Mouse (Mus musculus) forebrain, postnatal 0 days (tissue): ENCODE results near the gene Rbl1. TPM values are rescaled to one million over a fixed set of nuclear protein-coding genes. Genes with fewer than 3 reads are reported as not detected.

Experiments
- ATAC-seq: fragments of 200-750 bp; cut with Nextera tagmentation; 2 replicates; pipeline ENCODE4 v1.8.0; 2017; ENCODE audit warnings: mild to moderate bottlenecking, moderate library complexity
- DNase-seq: peaks from one replicate; pipeline ENCODE4 v3.0.0-alpha.2; 2015
- H3K27ac ChIP-seq: fragments of 300-500 bp; sonication (generic); 2 replicates; pipeline ENCODE4 v1.5.1; 2014; ENCODE audit warnings: low read depth, mild to moderate bottlenecking, antibody characterized with exemption, low read length, moderate library complexity, mixed read lengths
- H3K27me3 ChIP-seq: fragments of 300-500 bp; sonication (generic); 2 replicates; pipeline ENCODE4 v1.6.1; 2014; ENCODE audit warnings: mild to moderate bottlenecking, low read length, mixed read lengths; ENCODE audit not compliant: insufficient read depth
- H3K36me3 ChIP-seq: fragments of 300-500 bp; sonication (generic); 2 replicates; pipeline ENCODE4 v1.6.1; 2014; ENCODE audit warnings: mild to moderate bottlenecking, moderate library complexity; ENCODE audit not compliant: insufficient read depth
- H3K4me1 ChIP-seq: fragments of 300-500 bp; sonication (generic); 2 replicates; pipeline ENCODE4 v1.6.1; 2014; ENCODE audit warnings: antibody characterized with exemption; ENCODE audit not compliant: insufficient read depth
- H3K4me2 ChIP-seq: fragments of 300-500 bp; sonication (generic); 2 replicates; pipeline ENCODE4 v1.6.1; 2014; ENCODE audit warnings: low read depth, mild to moderate bottlenecking, moderate library complexity
- H3K4me3 ChIP-seq: fragments of 300-500 bp; sonication (generic); 2 replicates; pipeline ENCODE4 v1.5.1; 2014; ENCODE audit warnings: low read depth, low read length, mixed read lengths
- H3K9ac ChIP-seq: fragments of 300-500 bp; sonication (generic); 2 replicates; pipeline ENCODE4 v1.6.1; 2014; ENCODE audit warnings: mild to moderate bottlenecking
- H3K9me3 ChIP-seq: fragments of 300-500 bp; sonication (generic); 2 replicates; pipeline ENCODE4 v1.6.1; 2016; ENCODE audit warnings: low read length
- CTCF ChIP-seq: sonication (generic); IDR thresholded peaks from 2 replicates; pipeline ENCODE4 v1.5.1; 2016; ENCODE audit warnings: antibody characterized with exemption, control low read depth, low read depth
- WGBS: fragments of 180-500 bp; shearing (Covaris S2); extraction: QIAGEN DNeasy Blood & Tissue Kit; methylation state at CpG from one replicate; pipeline ENCODE4 v1.1.7; 2014; 5-methylcytosine and 5-hydroxymethylcytosine counted together
- polyA plus RNA-seq: library from polyadenylated mRNA; unstranded; fragments of >200 nt; fragmentation: Nextera tagmentation; extraction: Ambion mirVana; gene quantifications from 2 replicates; pipeline ENCODE4 v1.2.1, GENCODE M21; 2015
- total RNA-seq: library from RNA; depleted of rRNA; stranded (reverse); fragments of >200 nt; gene quantifications from 2 replicates; pipeline ENCODE4 v1.2.3, GENCODE M21; 2014; rRNA removed

Rbl1 gene
- total and polyA plus RNA-seq, 2 experiments from 2014 or later = 4.2 to 10.4 TPM

- DNase-seq (no peak), ATAC-seq (no peak)
- Histone ChIP-seq H3K4me2 (no peak overlapping the region), H3K27me3 (no peaks in the 10 kb centered on the region), H3K9me3 (no peaks in the 10 kb centered on the region), H3K27ac (no peak overlapping the region), H3K9ac (no peak overlapping the region), H3K36me3 (peaks cover 6% of the 10 kb centered on the region; the same call in 1 of the 2 replicates), H3K4me3 (no peak overlapping the region), H3K4me1 (no peaks in the 10 kb centered on the region)
- WGBS = 91% methylated on average over 4 of the region's 4 CpGs
- TF ChIP-seq CTCF = no peak
Measured at GRCm38 (mm10) chr2:157108236-157108635, 96.1 kb downstream of the Rbl1 start.

- Histone ChIP-seq H3K4me2 (no peak overlapping the region), H3K4me3 (no peak overlapping the region), H3K27ac (no peak overlapping the region), H3K36me3 (peaks cover 12% of the 10 kb centered on the region), H3K4me1 (no peaks in the 10 kb centered on the region), H3K9me3 (no peaks in the 10 kb centered on the region), H3K9ac (no peak overlapping the region), H3K27me3 (no peaks in the 10 kb centered on the region)
- DNase-seq (no peak), ATAC-seq (no peak)
- TF ChIP-seq CTCF = no peak
- WGBS = 90% methylated on average over 8 of the region's 8 CpGs
Measured at GRCm38 (mm10) chr2:157104454-157104853, 99.9 kb downstream of the Rbl1 start.

DNA sequence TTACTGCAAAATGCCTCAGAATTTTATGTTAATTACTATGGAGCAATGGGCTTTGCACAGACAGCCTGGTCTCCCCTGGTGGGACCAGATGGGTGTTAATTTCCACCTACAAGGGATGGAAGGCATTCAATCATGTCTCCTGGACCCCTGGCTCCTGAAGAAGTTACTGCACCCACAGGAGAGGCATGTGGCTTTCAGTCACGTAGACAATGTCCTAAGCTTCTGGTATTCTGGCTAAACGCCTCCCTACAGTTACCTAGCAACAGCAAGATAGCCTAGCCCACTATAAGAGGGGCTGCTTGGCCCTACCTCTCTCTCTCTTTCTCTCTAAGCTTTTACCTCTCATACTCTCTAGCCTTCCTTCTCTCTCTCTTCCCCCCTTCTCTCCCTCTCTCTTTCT, 102.1 kb downstream of the Rbl1 start:
- DNase-seq (no peak), ATAC-seq (no peak)
- no peaks in the 10 kb centered on the region for H3K27me3 ChIP-seq
- 32% methylated on average over 2 of the region's 2 CpGs for WGBS
- H3K4me1 ChIP-seq = no peaks in the 10 kb centered on the region
- H3K9me3 ChIP-seq = no peaks in the 10 kb centered on the region
- H3K36me3 ChIP-seq = peaks cover 10% of the 10 kb centered on the region
- H3K4me2 ChIP-seq = no peak overlapping the region
- no peak overlapping the region for H3K27ac ChIP-seq
- H3K9ac ChIP-seq = no peak overlapping the region
- no peak overlapping the region for H3K4me3 ChIP-seq
- no peak for TF ChIP-seq CTCF

- DNase-seq (no peak), ATAC-seq (no peak)
- Histone ChIP-seq H3K9ac (no peak overlapping the region), H3K4me2 (no peak overlapping the region), H3K27me3 (no peaks in the 10 kb centered on the region), H3K9me3 (no peaks in the 10 kb centered on the region), H3K4me3 (no peak overlapping the region), H3K4me1 (no peaks in the 10 kb centered on the region), H3K36me3 (peaks cover 10% of the 10 kb centered on the region), H3K27ac (no peak overlapping the region)
- TF ChIP-seq CTCF = no peak
- WGBS = 89% methylated on average over 9 of the region's 9 CpGs
Measured at GRCm38 (mm10) chr2:157101650-157102049, 102.7 kb downstream of the Rbl1 start.

DNA sequence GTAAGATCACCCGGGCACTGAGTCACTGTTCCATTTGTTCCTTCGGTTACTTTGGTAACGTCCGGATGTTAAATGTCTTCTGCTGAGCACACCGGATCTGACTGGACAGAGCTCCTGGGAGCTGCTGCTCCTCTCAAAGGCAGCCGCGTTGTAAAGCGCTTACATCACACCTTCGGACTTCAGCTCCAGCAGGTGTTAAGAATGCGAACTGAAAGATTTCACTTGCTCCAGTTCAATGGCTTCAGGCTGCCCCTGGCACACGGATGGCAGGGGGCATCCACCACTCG, 104.1 kb downstream of the Rbl1 start:
- no peak for TF ChIP-seq CTCF

DNA sequence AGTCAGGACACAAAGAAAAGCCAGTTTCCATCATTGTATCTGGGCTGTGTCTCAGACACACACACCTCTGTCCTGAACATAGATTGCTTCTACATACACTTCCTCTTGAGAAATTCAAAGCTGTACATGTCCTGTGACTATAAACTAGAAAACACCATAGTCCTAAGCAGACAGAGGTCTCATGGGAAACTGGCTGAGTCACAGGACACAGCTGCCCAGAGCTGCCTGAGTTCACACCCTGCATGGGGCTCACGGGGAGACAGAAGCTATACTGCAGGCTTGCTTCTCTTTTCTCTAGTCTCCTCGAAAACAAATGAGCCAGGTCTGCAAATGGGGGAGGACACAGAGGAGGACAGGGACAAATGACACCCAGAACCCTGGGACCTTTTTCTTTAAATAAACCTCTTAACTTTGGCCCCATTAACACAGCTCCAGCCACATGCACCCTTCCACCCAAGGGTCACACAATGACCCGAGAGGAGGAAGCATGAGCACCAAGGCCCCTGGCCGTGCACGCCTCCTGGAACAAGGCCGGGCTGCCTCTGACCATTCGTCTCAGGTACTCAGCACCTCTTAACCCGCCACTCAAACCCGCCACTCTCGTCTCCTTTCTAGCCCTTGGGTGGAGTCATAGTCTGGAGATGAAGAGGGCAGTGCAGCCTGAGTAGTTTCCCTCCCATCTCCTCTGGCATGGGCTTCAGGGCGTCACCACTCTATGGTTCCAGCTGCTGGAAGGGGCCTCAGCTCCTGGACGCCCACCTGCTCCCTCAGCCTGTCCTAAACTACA, 104.6 kb downstream of the Rbl1 start:
- DNase-seq (no peak), ATAC-seq (no peak)
- no peak overlapping the region for H3K9ac ChIP-seq
- H3K27ac ChIP-seq = no peak overlapping the region
- WGBS = 90% methylated on average over 12 of the region's 12 CpGs
- H3K9me3 ChIP-seq = no peaks in the 10 kb centered on the region
- H3K27me3 ChIP-seq = no peaks in the 10 kb centered on the region
- H3K4me1 ChIP-seq = no peaks in the 10 kb centered on the region
- no peak for TF ChIP-seq CTCF
- no peak overlapping the region for H3K4me2 ChIP-seq
- H3K36me3 ChIP-seq = peaks cover 10% of the 10 kb centered on the region
- H3K4me3 ChIP-seq = no peak overlapping the region

More for the DNA sequence above, 104.1 kb downstream of the Rbl1 start:
- H3K27ac ChIP-seq = no peak overlapping the region
- no peaks in the 10 kb centered on the region for H3K27me3 ChIP-seq
- DNase-seq = no peak
- H3K9me3 ChIP-seq = no peaks in the 10 kb centered on the region
- H3K36me3 ChIP-seq = peaks cover 10% of the 10 kb centered on the region
- WGBS = 88% methylated on average over 12 of the region's 12 CpGs
- ATAC-seq = no peak
- H3K4me3 ChIP-seq = no peak overlapping the region
- H3K9ac ChIP-seq = no peak overlapping the region
- no peak overlapping the region for H3K4me2 ChIP-seq
- H3K4me1 ChIP-seq = no peaks in the 10 kb centered on the region

Other genes starting within 250 kb of the Rbl1 start
- 147 and 168 TPM in 2 replicates for gene Ndrg3, start 212.5 kb downstream of the Rbl1 start, total RNA-seq
- gene Ndrg3, start 212.5 kb downstream of the Rbl1 start, polyA plus RNA-seq = 151 and 161 TPM in 2 replicates
- 8.0 and 12.2 TPM in 2 replicates for gene Dsn1, start 197.4 kb downstream of the Rbl1 start, total RNA-seq
- gene Dsn1, start 197.4 kb downstream of the Rbl1 start, polyA plus RNA-seq = 9.3 and 10.0 TPM in 2 replicates
- gene Soga1, start 125.3 kb downstream of the Rbl1 start, total RNA-seq = 80.5 and 93.7 TPM in 2 replicates
- gene Soga1, start 125.3 kb downstream of the Rbl1 start, polyA plus RNA-seq = 3.1 and 3.9 TPM in 2 replicates
- not detected in 2 replicates for gene Tldc2, start 117.5 kb downstream of the Rbl1 start, total RNA-seq
- gene Tldc2, start 117.5 kb downstream of the Rbl1 start, polyA plus RNA-seq = not detected in 2 replicates
- gene Samhd1, start 69.3 kb downstream of the Rbl1 start, total RNA-seq = 11.3 and 18.5 TPM in 2 replicates
- 6.6 and 8.0 TPM in 2 replicates for gene Samhd1, start 69.3 kb downstream of the Rbl1 start, polyA plus RNA-seq
- gene Rpn2, start 74.5 kb upstream of the Rbl1 start, total RNA-seq = 175 and 198 TPM in 2 replicates
- gene Rpn2, start 74.5 kb upstream of the Rbl1 start, polyA plus RNA-seq = 152 and 184 TPM in 2 replicates
- 0.38 and 1.2 TPM in 2 replicates for gene Mroh8, start 75.0 kb upstream of the Rbl1 start, total RNA-seq
- gene Mroh8, start 75.0 kb upstream of the Rbl1 start, polyA plus RNA-seq = 0.23 and 0.65 TPM in 2 replicates
- 1.5 and 1.7 TPM in 2 replicates for gene Ghrh, start 143.0 kb upstream of the Rbl1 start, total RNA-seq
- 0.74 and 2.8 TPM in 2 replicates for gene Ghrh, start 143.0 kb upstream of the Rbl1 start, polyA plus RNA-seq
- 69.9 and 73.6 TPM in 2 replicates for gene Manbal, start 163.1 kb upstream of the Rbl1 start, total RNA-seq
- gene Manbal, start 163.1 kb upstream of the Rbl1 start, polyA plus RNA-seq = 139 TPM in 2 replicates
- gene Src, start 213.9 kb upstream of the Rbl1 start, total RNA-seq = 96.0 and 124 TPM in 2 replicates
- 22.8 and 29.1 TPM in 2 replicates for gene Src, start 213.9 kb upstream of the Rbl1 start, polyA plus RNA-seq